Mouse (Mus musculus): ENCODE results near the gene Tenm3.

DNA sequence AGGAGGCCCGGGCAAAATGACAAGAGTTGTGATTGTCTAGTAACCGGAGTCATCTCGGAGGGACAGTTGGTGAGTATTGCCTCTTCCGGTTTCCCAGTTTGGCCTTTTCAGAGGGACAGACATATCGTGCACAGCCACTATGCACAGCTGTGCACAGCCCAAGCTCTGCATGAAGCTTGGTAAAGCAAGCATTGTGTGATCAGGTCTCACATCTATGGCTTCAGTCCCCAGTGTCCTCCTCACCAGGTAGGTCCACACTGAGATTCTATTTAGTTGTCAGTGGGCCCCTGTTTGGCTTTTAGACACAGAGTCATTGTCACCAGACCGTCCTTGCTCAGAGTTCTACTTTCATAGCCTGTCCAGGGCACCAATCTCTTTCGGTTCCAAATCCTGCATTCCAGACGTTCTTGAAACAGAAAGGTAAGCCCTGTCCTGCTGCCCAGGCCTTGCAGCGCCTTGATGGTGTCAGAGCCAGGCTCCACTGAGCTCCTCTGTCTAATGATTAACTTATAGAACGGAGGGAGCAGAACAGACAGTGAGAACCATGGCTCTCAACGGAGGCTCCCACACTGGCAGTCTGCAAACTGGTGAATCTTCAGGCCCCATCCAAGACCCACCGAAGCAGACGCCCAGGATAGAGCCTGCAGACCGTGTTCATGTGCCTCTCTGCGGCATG, 240.4 kb downstream of the Tenm3 start:
- no peak for TF ChIP-seq POLR2A (IDR thresholded peaks at IDR 0.05; ENCODE audit: control insufficient read depth, extremely low read depth, insufficient read depth, low read length, poor library complexity)
- TF ChIP-seq CTCF (IDR thresholded peaks at IDR 0.05; ENCODE audit: borderline replicate concordance, control insufficient read depth, extremely low read depth, insufficient read depth, low read length, poor library complexity): no peak

Data from thymus, adult 2 months (tissue).